Mouse (Mus musculus) olfactory bulb, adult 2 months (tissue): ENCODE data around the gene Abcb1b.

Experiments
- CTCF ChIP-seq: fragments of 200-500 bp; IDR thresholded peaks from 2 replicates; pipeline ENCODE4 v1.5.1; 2012; ENCODE audit warnings: low read depth, mild to moderate bottlenecking, low read length, moderate library complexity; ENCODE audit not compliant: insufficient read depth
- POLR2A ChIP-seq: fragments of 200-500 bp; IDR thresholded peaks from 2 replicates; pipeline ENCODE4 v1.6.1; 2012; ENCODE audit warnings: mild to moderate bottlenecking, low read depth, low read length, moderate library complexity; ENCODE audit not compliant: insufficient read depth

GRCm38 (mm10) chr5:8868019-8868418 is 70.1 kb downstream of the Abcb1b start:
- TF ChIP-seq POLR2A (no peak), CTCF (no peak)
